ENCODE assay signal across 24 mouse cellular contexts in the genomic region with DNA sequence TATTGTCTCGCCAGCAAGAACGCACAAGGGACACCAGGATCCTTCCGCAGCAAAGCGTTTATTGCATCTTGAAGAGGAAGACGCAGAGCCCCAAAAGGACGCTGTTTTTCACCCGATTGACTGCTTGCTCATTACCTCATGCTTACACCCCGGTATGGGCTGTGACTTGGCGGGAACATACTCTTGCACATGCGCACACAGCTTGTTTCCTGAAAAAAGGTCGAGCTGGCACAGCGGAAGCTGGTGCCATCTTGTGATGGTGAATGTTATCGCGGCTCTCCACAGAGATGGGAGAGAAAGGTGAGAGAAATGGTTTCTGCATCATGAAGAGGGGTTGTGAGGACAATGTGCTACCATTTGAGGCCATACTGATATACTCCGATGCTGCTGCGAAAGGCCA. TPM values are rescaled to one million over a fixed set of nuclear protein-coding genes. Genes with fewer than 3 reads are reported as not detected.
"Had no signal": no experiment of that assay in that cellular context is flagged by ENCODE, and none has a peak within 500 bp of the region (broad histone marks: within the 10 kb centered on the region; RNA-seq: fewer than 3 reads in every experiment).

No protein-coding gene starts in this region.

- H3K4me1 ChIP-seq: lung, embryonic 15.5 days; megakaryocyte, embryonic 14.5 days; midbrain, embryonic 13.5 days; midbrain, embryonic 15.5 days; neural tube, embryonic 12.5 days; stomach, embryonic 15.5 days had no signal

- H3K4me3 ChIP-seq: lung, embryonic 15.5 days; megakaryocyte, embryonic 14.5 days; midbrain, embryonic 13.5 days; midbrain, embryonic 15.5 days; neural tube, embryonic 12.5 days; stomach, embryonic 15.5 days had no signal

- H3K9me3 ChIP-seq: lung, embryonic 15.5 days; midbrain, embryonic 13.5 days; midbrain, embryonic 15.5 days; neural tube, embryonic 12.5 days; stomach, embryonic 15.5 days had no signal

- H3K27ac ChIP-seq: lung, embryonic 15.5 days; macrophage; midbrain, embryonic 13.5 days; midbrain, embryonic 15.5 days; neural tube, embryonic 12.5 days; stomach, embryonic 15.5 days; stomach, postnatal 0 days had no signal

- DNase-seq: lung, adult 2 months; lung, postnatal 14 days; lung, postnatal 36 days; right cerebral cortex, postnatal 14 days; thymus, postnatal 14 days; thymus, postnatal 36 days had no signal

- H3K27me3 ChIP-seq: lung, embryonic 15.5 days; megakaryocyte, embryonic 14.5 days; midbrain, embryonic 13.5 days; midbrain, embryonic 15.5 days; neural tube, embryonic 12.5 days; stomach, embryonic 15.5 days had no signal

- H3K36me3 ChIP-seq: lung, embryonic 15.5 days; midbrain, embryonic 13.5 days; midbrain, embryonic 15.5 days; neural tube, embryonic 12.5 days; stomach, embryonic 15.5 days had no signal

RNA-seq across cellular contexts. Expression of a gene that starts 7.7 kb away (rescaled TPM):
- total RNA-seq: megakaryocyte progenitor cell, adult 5-6 weeks; midbrain, postnatal 0 days; monocyte, adult 5-6 weeks; neutrophil, adult 5-6 weeks had no signal
- polyA plus RNA-seq: lung, adult 2 months; lung, postnatal 0 days; macrophage; midbrain, embryonic 11.5 days; midbrain, embryonic 15.5 days; spleen, adult 2 months; stomach, postnatal 0 days; testis, adult 2 months had no signal

RNA-seq across cellular contexts. Expression of a gene that starts 16.0 kb away (rescaled TPM):
- total RNA-seq: megakaryocyte progenitor cell, adult 5-6 weeks; midbrain, postnatal 0 days; monocyte, adult 5-6 weeks; neutrophil, adult 5-6 weeks had no signal
- polyA plus RNA-seq: lung, adult 2 months; lung, embryonic 15.5 days; lung, postnatal 0 days; macrophage; midbrain, embryonic 11.5 days; midbrain, embryonic 13.5 days; midbrain, embryonic 15.5 days; midbrain, postnatal 0 days; neural tube, embryonic 12.5 days; neural tube, embryonic 14.5 days; spleen, adult 2 months; stomach, embryonic 15.5 days; stomach, postnatal 0 days; testis, adult 2 months; thymus, postnatal 0 days had no signal

RNA-seq across cellular contexts. Expression of a gene that starts 21.3 kb away (rescaled TPM):
- total RNA-seq: megakaryocyte progenitor cell, adult 5-6 weeks; midbrain, postnatal 0 days; monocyte, adult 5-6 weeks; neutrophil, adult 5-6 weeks had no signal
- polyA plus RNA-seq: lung, adult 2 months; lung, embryonic 15.5 days; lung, postnatal 0 days; macrophage; midbrain, embryonic 11.5 days; midbrain, embryonic 13.5 days; midbrain, embryonic 15.5 days; midbrain, postnatal 0 days; neural tube, embryonic 12.5 days; neural tube, embryonic 14.5 days; spleen, adult 2 months; stomach, embryonic 15.5 days; stomach, postnatal 0 days; testis, adult 2 months; thymus, postnatal 0 days had no signal

RNA-seq across cellular contexts. Expression of a gene that starts 52.1 kb away (rescaled TPM):
- total RNA-seq: megakaryocyte progenitor cell, adult 5-6 weeks; midbrain, postnatal 0 days; monocyte, adult 5-6 weeks; neutrophil, adult 5-6 weeks had no signal
- polyA plus RNA-seq: lung, adult 2 months; lung, embryonic 15.5 days; lung, postnatal 0 days; macrophage; midbrain, embryonic 11.5 days; midbrain, embryonic 13.5 days; midbrain, embryonic 15.5 days; midbrain, postnatal 0 days; neural tube, embryonic 12.5 days; neural tube, embryonic 14.5 days; spleen, adult 2 months; stomach, embryonic 15.5 days; stomach, postnatal 0 days; testis, adult 2 months; thymus, postnatal 0 days had no signal

RNA-seq across cellular contexts. Expression of a gene that starts 59.2 kb away (rescaled TPM):
- total RNA-seq: megakaryocyte progenitor cell, adult 5-6 weeks; midbrain, postnatal 0 days; monocyte, adult 5-6 weeks; neutrophil, adult 5-6 weeks had no signal
- polyA plus RNA-seq: lung, adult 2 months; lung, embryonic 15.5 days; lung, postnatal 0 days; macrophage; midbrain, embryonic 11.5 days; midbrain, embryonic 13.5 days; midbrain, embryonic 15.5 days; midbrain, postnatal 0 days; neural tube, embryonic 12.5 days; neural tube, embryonic 14.5 days; spleen, adult 2 months; stomach, embryonic 15.5 days; stomach, postnatal 0 days; thymus, postnatal 0 days had no signal
